Mouse (Mus musculus) liver, adult 2 months (tissue): Measurements from ENCODE around the gene Gm11939.

Experiments
- CTCF ChIP-seq: fragments of 200-500 bp; IDR thresholded peaks from 2 replicates; pipeline ENCODE4 v1.5.1; 2011; ENCODE audit warnings: low read depth, low read length, control low read depth
- POLR2A ChIP-seq: fragments of 200-500 bp; IDR thresholded peaks from 2 replicates; pipeline ENCODE4 v1.6.1; 2011; ENCODE audit warnings: low read length, control low read depth; ENCODE audit not compliant: insufficient read depth; ENCODE audit errors: extremely low read depth

DNA sequence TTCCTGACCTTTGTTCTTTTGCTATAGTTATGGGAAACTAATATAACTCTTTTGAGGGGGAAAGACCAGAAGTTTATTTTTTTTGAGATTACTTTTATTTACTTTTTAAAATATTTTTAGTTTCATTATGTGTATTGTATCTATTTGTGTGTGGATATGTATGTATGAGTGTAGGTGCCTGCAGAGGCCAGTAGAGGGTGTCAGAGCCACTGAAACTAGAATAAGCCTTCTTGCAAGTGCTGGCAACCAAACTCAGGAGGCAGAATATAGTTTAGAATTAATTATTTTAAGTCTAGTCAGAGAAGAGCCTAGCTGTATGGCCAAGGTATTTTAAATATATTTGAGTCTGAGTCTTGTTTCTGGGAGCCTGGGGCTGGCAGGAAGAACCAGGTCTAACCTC lies 11.4 kb downstream of the Gm11939 start:
- no peak for TF ChIP-seq POLR2A
- no peak for TF ChIP-seq CTCF
